Mouse (Mus musculus) layer of hippocampus, adult 2 months (tissue): Measurements from ENCODE around the gene Nrp2. TPM values are rescaled to one million over a fixed set of nuclear protein-coding genes. Genes with fewer than 3 reads are reported as not detected.
A peak's percentile ranks its signal among the peaks of the same experiment; 100 is the strongest.

ENCODE experiments used
- DNase-seq, 2 experiments: peaks; one replicate each; pipeline ENCODE4 v3.0.0; 2022; ENCODE audit warnings: low spot score in 2 of 2
- H3K27ac ChIP-seq: fragments of 200-600 bp; 2 replicates; pipeline ENCODE4 v1.8.1; 2022
- H3K4me3 ChIP-seq: fragments of 200-600 bp; 2 replicates; pipeline ENCODE4 v1.8.1; 2022; ENCODE audit warnings: mild to moderate bottlenecking
- CTCF ChIP-seq: fragments of 200-600 bp; conservative IDR thresholded peaks from 2 replicates; pipeline ENCODE4 v1.8.1; 2022; ENCODE audit warnings: antibody characterized with exemption, mild to moderate bottlenecking, moderate library complexity
- total RNA-seq, 2 experiments: library from RNA; stranded (reverse); gene quantifications; 2 replicates each; pipeline ENCODE4 v1.2.3; 2021

Nrp2 gene
- total RNA-seq, 2 experiments from 2014 or later, result 60.3 to 63.7 TPM

GRCm38 (mm10) chr1:62720727-62721705 lies 17.9 kb downstream of the Nrp2 start:
- H3K27ac ChIP-seq, result peak overlapping the region; percentile 89
- no peak overlapping the region for H3K4me3 ChIP-seq
- no peak for TF ChIP-seq CTCF
- no peak for DNase-seq

DNA sequence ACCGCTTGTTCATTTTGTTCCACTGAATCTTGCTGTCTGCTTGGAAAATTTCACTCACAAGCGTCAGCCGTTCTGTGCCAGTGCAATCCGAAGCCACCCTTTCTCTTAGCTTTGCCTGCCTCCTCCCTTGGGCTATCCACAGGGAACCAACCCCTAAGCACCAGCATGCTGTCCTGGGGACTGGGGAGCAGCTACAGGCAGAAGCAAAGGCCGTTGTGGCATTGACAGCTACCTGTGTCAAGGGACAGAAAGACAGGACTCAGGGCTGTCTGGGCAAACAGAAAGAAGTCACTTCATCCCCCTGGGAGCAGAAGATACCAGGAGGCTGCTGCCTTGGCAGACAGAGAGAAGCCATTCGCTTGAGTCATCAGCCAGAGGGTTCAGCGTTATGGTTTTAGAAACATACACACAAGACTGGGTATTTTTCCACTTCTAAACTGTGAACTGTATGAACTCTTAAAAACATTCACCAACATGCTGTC lies 18.7 kb downstream of the Nrp2 start:
- Histone ChIP-seq H3K4me3 (no peak overlapping the region), H3K27ac (peak overlapping the region; percentile 89)
- TF ChIP-seq CTCF, result no peak
- no peak for DNase-seq

- no peak for DNase-seq
- Histone ChIP-seq H3K4me3 (no peak overlapping the region), H3K27ac (0 out of 2 replicates have a peak overlapping the region, but pooled peaks have one; percentile 89)
- TF ChIP-seq CTCF, result peak; percentile 91
These were observed 19.4 kb downstream of the Nrp2 start for GRCm38 (mm10) chr1:62722526-62722925.

DNA sequence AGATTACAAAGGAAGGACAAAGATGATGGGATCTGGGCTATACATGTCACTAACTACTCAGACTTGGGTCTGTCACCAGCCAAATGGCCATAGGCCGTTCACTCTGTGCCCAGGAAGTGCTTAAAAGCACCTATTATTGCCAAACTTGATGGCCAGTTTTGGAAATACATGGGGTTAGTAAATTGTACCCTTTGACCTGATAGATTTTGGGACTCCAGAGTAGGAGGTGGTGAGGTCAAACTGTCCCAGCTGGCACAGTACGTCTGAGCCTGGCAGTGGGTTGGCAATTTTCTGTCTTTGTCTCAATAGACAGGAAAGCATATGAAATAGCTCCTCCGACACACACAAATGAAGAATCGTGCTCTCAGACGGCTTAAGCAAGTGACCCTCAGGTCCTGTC lies 20.8 kb downstream of the Nrp2 start:
- TF ChIP-seq CTCF, result no peak

DNA sequence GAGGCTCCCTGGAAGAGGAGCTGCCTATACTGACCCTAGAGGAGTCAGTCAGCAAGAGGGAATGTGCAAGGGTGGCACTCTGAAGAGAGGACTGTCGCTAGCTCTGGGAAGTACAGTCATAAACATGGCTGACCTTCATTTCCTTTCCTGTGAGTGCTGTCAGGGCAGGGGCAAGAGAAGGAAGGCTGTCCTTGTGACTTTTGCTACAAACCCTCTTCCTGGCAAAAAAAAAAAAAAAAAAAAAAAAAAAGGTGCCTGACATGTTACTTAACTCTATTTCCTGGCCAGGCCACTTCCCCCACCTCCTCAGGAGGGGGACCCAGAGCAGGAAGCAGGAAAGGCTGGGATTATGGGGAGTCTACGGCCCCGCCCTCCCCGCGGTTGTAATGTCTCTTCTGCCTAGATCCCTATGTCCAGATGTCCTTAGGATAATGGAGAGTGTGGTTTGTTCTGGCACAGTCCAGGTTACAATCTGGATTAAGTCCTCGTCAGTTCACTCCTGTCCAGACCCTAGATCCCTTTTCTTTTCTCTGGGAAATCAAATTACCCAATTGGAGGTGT lies 21.5 kb downstream of the Nrp2 start:
- Histone ChIP-seq H3K4me3 (no peak overlapping the region), H3K27ac (peak overlapping the region; percentile 57)
- no peak for TF ChIP-seq CTCF
- DNase-seq, result no peak

More for the DNA sequence above, 20.8 kb downstream of the Nrp2 start:
- no peak for DNase-seq
- H3K27ac ChIP-seq, result peak overlapping the region; percentile 57; the same call in 1 of the 2 replicates
- H3K4me3 ChIP-seq, result no peak overlapping the region

DNA sequence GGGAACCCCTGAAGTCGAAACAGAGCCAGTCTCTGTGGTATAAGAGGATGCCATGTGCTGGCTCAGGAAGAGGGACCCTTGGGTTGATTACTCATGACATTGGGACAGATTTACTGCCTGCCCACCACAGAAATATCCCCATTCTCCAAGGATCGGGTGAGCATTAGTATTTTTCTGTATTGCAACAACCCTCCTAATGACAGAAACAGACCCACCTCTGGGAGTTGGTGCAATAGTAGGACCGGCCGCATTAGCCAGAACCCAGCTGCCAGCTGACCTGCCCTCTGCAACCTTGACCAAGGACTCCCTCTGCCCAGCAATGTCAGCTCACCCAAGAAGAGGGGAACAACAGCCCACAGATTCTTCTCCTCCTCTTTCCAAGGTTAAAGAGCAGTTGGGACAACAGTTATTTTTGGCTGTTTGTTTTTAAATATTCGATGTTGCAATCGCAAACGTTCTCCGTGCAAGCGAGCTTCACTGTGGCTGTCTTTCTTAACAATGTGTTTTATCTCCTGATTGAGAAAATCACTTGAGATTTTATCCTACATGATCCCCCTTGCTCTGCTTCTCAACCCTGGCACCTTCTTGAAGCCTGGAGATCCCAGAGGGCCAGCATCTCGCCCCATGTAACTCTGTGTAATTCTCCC lies 22.1 kb downstream of the Nrp2 start:
- Histone ChIP-seq H3K27ac (peak overlapping the region; percentile 57), H3K4me3 (no peak overlapping the region)
- no peak for DNase-seq
- TF ChIP-seq CTCF, result no peak

DNA sequence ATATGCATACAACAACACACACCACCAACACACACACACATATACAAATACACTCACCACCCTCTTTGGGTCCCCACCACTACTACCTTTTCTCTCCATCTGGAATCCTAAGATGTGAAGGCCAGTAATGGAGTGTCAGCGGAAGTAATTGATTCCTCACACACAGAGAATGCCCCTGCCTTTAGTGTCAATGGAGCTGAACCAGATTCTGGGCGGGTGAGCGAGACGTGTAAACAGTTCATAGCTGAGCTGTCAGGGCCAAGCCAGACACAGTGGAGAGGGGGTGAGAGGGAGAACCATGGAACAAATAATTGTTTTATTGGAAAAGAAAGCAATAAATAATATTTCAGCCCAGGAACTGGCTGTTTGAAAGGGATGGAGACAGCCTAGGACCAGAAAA lies 24.1 kb downstream of the Nrp2 start:
- no peak for TF ChIP-seq CTCF
- Histone ChIP-seq H3K27ac (no peak overlapping the region), H3K4me3 (no peak overlapping the region)
- DNase-seq, result no peak

DNA sequence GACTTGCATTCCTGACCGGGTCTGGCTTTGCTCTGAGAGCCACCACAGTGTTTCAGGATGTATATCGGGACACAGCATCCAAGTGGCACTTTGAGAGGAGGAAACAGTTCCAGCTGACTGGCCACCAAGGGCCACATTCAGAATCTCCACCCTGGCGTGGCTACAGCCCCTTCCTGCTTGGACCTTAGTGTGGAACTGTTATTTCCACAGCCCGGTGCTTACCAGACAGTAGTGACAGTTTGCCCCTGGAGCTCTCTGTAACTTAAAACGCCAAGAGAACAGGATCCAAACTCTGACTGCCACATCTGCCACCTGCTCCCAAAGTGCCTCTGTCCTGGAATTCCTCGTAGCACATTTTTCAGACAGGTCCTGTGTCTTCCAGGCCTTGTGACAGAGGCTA lies 25.3 kb downstream of the Nrp2 start:
- no peak overlapping the region for H3K4me3 ChIP-seq
- DNase-seq, result no peak
- no peak for TF ChIP-seq CTCF
- H3K27ac ChIP-seq, result peak overlapping the region; percentile 82

- no peak for TF ChIP-seq CTCF
- peak overlapping the region; percentile 82 for H3K27ac ChIP-seq
- DNase-seq, result no peak
These were observed 25.8 kb downstream of the Nrp2 start for GRCm38 (mm10) chr1:62728926-62729325.

DNA sequence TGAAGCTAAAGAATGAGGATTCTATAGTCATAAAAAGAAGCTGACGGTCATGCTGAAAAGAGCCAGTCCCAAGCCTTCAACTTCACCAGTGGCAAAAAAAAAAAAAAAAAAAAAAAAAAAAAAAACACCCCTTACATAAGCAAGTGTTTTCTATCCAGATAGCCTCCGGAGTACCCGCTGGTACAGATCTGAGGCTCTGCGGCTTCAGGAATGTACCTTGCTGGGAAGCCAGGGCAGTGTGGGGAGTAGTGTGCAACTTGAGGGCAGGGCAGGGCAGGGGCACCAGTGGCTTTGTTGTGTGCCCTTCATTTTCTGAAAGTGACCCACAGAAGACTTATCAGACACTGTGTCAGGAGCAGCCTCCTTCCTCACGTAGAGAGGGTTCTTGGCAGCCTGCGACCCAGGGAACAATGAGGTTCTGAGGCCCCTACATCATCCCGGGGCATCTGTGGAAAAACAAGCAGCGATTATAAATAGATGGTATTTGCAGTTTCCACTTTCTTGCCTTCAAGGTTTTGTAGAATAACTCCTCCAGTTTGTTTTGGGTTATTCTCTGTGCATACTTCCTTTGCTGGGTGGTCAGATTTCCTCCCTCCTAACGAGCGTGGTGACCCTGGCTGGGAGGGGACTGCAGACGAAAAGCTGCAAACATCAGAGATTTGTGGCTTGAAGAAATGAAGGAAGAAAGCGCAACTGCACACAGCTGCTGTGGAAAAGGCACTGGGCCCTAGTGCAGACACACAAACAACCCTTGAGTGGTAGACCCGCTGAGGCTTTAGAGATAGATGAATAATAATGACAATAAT lies 26.5 kb downstream of the Nrp2 start:
- Histone ChIP-seq H3K27ac (peak overlapping the region; percentile 82), H3K4me3 (no peak overlapping the region; the same call in 1 of the 2 replicates)
- no peak for DNase-seq
- no peak for TF ChIP-seq CTCF

More at GRCm38 (mm10) chr1:62728926-62729325, 25.8 kb downstream of the Nrp2 start:
- no peak overlapping the region for H3K4me3 ChIP-seq

DNA sequence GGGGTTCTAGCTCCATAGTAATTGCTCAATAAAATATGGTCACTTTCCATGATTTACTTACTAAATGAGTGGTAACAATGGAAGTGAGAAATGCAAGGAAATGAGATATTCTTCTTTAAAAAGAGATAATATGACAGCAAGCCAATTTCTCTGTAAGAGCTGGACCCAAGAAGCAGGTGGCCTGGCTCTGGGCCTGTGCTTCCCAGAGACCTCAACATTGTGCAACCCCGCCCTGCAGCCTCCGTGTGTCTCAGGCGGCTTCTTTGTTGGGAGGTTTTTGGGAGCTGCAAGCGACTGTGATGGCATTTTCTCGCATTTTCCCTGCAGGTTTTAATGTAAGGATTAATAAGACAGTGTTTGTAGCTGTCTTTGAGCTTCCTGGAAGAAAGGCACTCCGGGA lies 29.0 kb downstream of the Nrp2 start:
- no peak for TF ChIP-seq CTCF
- no peak overlapping the region for H3K4me3 ChIP-seq
- peak overlapping the region; percentile 25; the same call in 1 of the 2 replicates for H3K27ac ChIP-seq
- DNase-seq, result no peak

DNA sequence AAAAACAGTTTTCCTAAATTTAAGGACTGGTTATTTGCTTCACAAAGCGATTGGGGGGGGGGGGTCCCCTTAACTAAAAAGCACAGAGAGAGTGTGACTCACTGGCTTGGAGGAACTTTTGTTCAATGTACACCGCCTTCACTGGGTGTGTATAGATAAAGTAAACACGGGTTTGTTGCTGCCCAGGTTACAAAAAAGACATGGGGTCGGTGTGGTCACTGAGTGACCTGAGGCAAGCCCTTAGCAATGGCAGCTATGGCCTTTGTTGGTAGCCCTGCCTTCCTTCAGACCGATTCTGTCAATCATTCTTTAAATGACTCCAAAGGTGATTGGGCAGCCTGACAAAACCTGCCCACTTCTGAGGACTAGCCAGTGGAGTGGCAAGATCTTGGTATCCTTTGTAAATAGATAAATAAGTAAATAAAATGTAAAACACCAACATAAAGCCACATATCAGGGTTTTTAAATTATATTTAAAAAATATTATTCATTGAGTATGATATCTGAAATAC lies 31.4 kb downstream of the Nrp2 start:
- H3K27ac ChIP-seq, result no peak overlapping the region
- TF ChIP-seq CTCF, result no peak
- DNase-seq, result no peak
- no peak overlapping the region for H3K4me3 ChIP-seq
